Comparison of ENCODE assay signal across 18 mouse cellular contexts in the genomic region with DNA sequence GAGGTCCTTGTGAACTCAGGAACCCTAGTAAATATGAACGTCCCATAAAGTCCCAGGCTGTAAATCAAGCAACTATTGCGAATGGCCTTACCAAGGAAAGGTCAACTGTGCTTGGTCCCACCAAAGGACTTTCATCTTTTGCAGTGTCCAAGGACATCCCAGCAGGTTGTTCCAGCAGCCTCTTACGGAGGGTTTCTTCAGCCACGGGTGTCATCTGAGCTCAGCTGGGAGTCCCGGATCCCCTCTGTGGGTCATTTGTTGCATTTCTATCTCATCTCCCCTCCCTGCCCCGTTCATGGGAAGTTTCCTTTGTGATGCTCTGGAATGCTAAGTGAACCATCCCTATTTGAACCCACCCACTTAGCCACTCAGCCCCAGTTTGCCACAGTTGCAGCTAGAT.
DNase-seq lines count a peak whose midpoint lies in the region; ATAC-seq and TF ChIP-seq lines count a peak whose summit lies in the region.
"Had no signal": no experiment of that assay in that cellular context is flagged by ENCODE, and none has a peak within 500 bp of the region (broad histone marks: within the 10 kb centered on the region; RNA-seq: fewer than 3 reads in every experiment).

No protein-coding gene starts in this region.

- peak overlapping the region; percentile 57 for H3K27ac ChIP-seq in hindbrain, embryonic 12.5 days
- no peak overlapping the region for H3K27ac ChIP-seq in hindbrain, postnatal 0 days
- H3K27ac ChIP-seq in midbrain, embryonic 15.5 days = peak overlapping the region; percentile 59
- H3K27ac ChIP-seq in forebrain, embryonic 13.5 days = no peak overlapping the region
- H3K27ac ChIP-seq: heart, adult 2 months; intestine, embryonic 15.5 days; kidney, postnatal 0 days had no signal

- no peak overlapping the region for H3K4me2 ChIP-seq in hindbrain, embryonic 12.5 days (replicated peaks)
- no peak overlapping the region for H3K4me2 ChIP-seq in hindbrain, postnatal 0 days (ENCODE audit: low read depth, low read length)
- no peak overlapping the region for H3K4me2 ChIP-seq in midbrain, embryonic 15.5 days
- H3K4me2 ChIP-seq in forebrain, embryonic 13.5 days = no peak overlapping the region
- H3K4me2 ChIP-seq: intestine, embryonic 15.5 days had no signal

- no peak for DNase-seq in hindbrain, postnatal 0 days (ENCODE audit: low spot score)
- DNase-seq in ES-CJ7 (ENCODE audit: low read depth, low spot score) = peak; percentile 92
- DNase-seq in ZHBTc4 (ENCODE audit: low read depth, low spot score) = peak; percentile 92
- DNase-seq in cerebellum, postnatal 25 days = no peak
- DNase-seq: cerebellum, adult 8-10 months; forebrain, postnatal 0 days; layer of hippocampus, adult 9-11 months; liver; lung, adult 18-20 months; lung, postnatal 36 days; right cerebral cortex, postnatal 4 days had no signal

- no peaks in the 10 kb centered on the region; the same call in 1 of the 2 replicates for H3K9me3 ChIP-seq in hindbrain, embryonic 12.5 days (replicated peaks)
- H3K9me3 ChIP-seq in hindbrain, postnatal 0 days (ENCODE audit: low read length) = no peaks in the 10 kb centered on the region
- H3K9me3 ChIP-seq in midbrain, embryonic 15.5 days = no peaks in the 10 kb centered on the region
- H3K9me3 ChIP-seq in forebrain, embryonic 13.5 days (replicated peaks) = no peaks in the 10 kb centered on the region
- H3K9me3 ChIP-seq: intestine, embryonic 15.5 days had no signal

- no peak overlapping the region for H3K9ac ChIP-seq in hindbrain, embryonic 12.5 days
- H3K9ac ChIP-seq in hindbrain, postnatal 0 days (replicated peaks; ENCODE audit: low read length) = no peak overlapping the region
- no peak overlapping the region for H3K9ac ChIP-seq in midbrain, embryonic 15.5 days
- H3K9ac ChIP-seq in forebrain, embryonic 13.5 days = no peak overlapping the region
- H3K9ac ChIP-seq: forebrain, postnatal 0 days; intestine, embryonic 15.5 days had no signal

- H3K4me3 ChIP-seq in hindbrain, embryonic 12.5 days = no peak overlapping the region
- no peak overlapping the region for H3K4me3 ChIP-seq in hindbrain, postnatal 0 days (ENCODE audit: low read length)
- no peak overlapping the region for H3K4me3 ChIP-seq in midbrain, embryonic 15.5 days
- no peak overlapping the region for H3K4me3 ChIP-seq in forebrain, embryonic 13.5 days
- H3K4me3 ChIP-seq: heart, adult 2 months; intestine, embryonic 15.5 days had no signal

- H3K36me3 ChIP-seq in hindbrain, embryonic 12.5 days = no peaks in the 10 kb centered on the region
- no peaks in the 10 kb centered on the region for H3K36me3 ChIP-seq in hindbrain, postnatal 0 days (ENCODE audit: insufficient read depth, low read length)
- no peaks in the 10 kb centered on the region for H3K36me3 ChIP-seq in midbrain, embryonic 15.5 days (replicated peaks)
- H3K36me3 ChIP-seq in forebrain, embryonic 13.5 days (ENCODE audit: poor library complexity, severe bottlenecking) = no peaks in the 10 kb centered on the region
- H3K36me3 ChIP-seq: intestine, embryonic 15.5 days had no signal

- H3K4me1 ChIP-seq in hindbrain, embryonic 12.5 days = peaks cover 18% of the 10 kb centered on the region
- H3K4me1 ChIP-seq in hindbrain, postnatal 0 days (ENCODE audit: insufficient read depth, low read length) = no peaks in the 10 kb centered on the region
- H3K4me1 ChIP-seq in midbrain, embryonic 15.5 days = peaks cover 21% of the 10 kb centered on the region
- H3K4me1 ChIP-seq in forebrain, embryonic 13.5 days = peaks cover 4% of the 10 kb centered on the region; the same call in 1 of the 2 replicates

- no peak for TF ChIP-seq CTCF in hindbrain, postnatal 0 days (IDR thresholded peaks at IDR 0.05; ENCODE audit: low read depth)

- ATAC-seq in hindbrain, embryonic 12.5 days (ENCODE audit: low FRiP score) = no peak
- no peak for ATAC-seq in hindbrain, postnatal 0 days
- peak; percentile 39; the same call in 1 of the 2 replicates for ATAC-seq in midbrain, embryonic 15.5 days (replicated peaks)
- ATAC-seq in megakaryocyte, adult 5-6 weeks (ENCODE audit: poor library complexity, severe bottlenecking) = no peak
- ATAC-seq in forebrain, embryonic 13.5 days = no peak
- ATAC-seq: forebrain, postnatal 0 days; intestine, embryonic 15.5 days had no signal

- no peaks in the 10 kb centered on the region for H3K27me3 ChIP-seq in hindbrain, embryonic 12.5 days
- no peaks in the 10 kb centered on the region for H3K27me3 ChIP-seq in hindbrain, postnatal 0 days (ENCODE audit: insufficient read depth, low read length)
- no peaks in the 10 kb centered on the region for H3K27me3 ChIP-seq in midbrain, embryonic 15.5 days (replicated peaks)
- H3K27me3 ChIP-seq in forebrain, embryonic 13.5 days = no peaks in the 10 kb centered on the region
- H3K27me3 ChIP-seq: intestine, embryonic 15.5 days had no signal

- WGBS in hindbrain, embryonic 12.5 days = 33% methylated on average over 6 of the region's 6 CpGs
- WGBS in hindbrain, postnatal 0 days = 48% methylated on average over 6 of the region's 6 CpGs
- 29% methylated on average over 6 of the region's 6 CpGs for WGBS in midbrain, embryonic 15.5 days
- WGBS in forebrain, embryonic 13.5 days = 46% methylated on average over 6 of the region's 6 CpGs

Comparison
In these comparisons a context has a peak if more than half of its experiments do, and no peak if none do; other contexts are left out.
1. H3K27ac ChIP-seq: peak in hindbrain, embryonic 12.5 days (single experiment) and midbrain, embryonic 15.5 days (single experiment); none in hindbrain, postnatal 0 days (single experiment) and forebrain, embryonic 13.5 days (single experiment).
2. DNase-seq: peak in ES-CJ7 (single experiment) and ZHBTc4 (single experiment); none in hindbrain, postnatal 0 days (single experiment) and cerebellum, postnatal 25 days (0 of 2).